Mouse (Mus musculus): ENCODE measurements around the gene Olfr782. TPM values are rescaled to one million over a fixed set of nuclear protein-coding genes. Genes with fewer than 3 reads are reported as not detected.
"Not testable (repeated sequence)": the region's sequence is repeated elsewhere in the genome, so short reads cannot be mapped to it uniquely, and the experiment has no call there.

Olfr782 gene
- not detected in 2 replicates for total RNA-seq (2014; fragmentation: Nextera tagmentation)
- 0.23 TPM in 1 of 2 replicates, not detected in the other for total RNA-seq (2017)
- polyA plus RNA-seq (2012), result not detected in 2 replicates

DNA sequence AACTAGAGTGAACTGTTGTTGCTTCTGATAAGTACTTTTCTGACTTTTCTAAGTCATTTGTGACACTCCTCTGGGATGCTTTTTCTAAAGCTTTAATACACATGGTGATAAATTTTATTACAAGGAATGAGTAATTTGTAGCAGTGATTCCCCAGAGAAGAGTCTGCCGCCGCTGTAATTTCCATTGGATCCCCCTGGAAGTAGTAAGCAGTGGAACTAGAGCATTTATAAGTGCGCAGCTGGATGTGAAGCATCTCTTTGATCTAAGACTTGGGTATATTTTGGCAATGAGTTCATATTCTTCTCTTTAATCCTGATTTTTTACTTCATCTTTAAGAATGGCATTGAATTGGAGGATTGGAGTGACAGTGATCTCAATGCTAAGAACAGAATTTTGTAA lies at the start of gene Olfr782:
Gene Olfr782, plus strand, starts transcription at position 301 of the 400 bp plus-strand sequence.
- H3K9me3 ChIP-seq (replicated peaks), result no peaks in the 10 kb centered on the region
- TF ChIP-seq GATA1 (IDR thresholded peaks at IDR 0.05; ENCODE audit: borderline replicate concordance, low read length) (no peak), TAL1 (conservative IDR thresholded peaks at IDR 0.05; ENCODE audit: low read depth, low read length) (no peak), CTCF (IDR thresholded peaks at IDR 0.05; ENCODE audit: low read depth, low read length) (no peak), POLR2AphosphoS5 (IDR thresholded peaks at IDR 0.05; ENCODE audit: insufficient replicate concordance, low read depth, low read length) (no peak), GATA2 (IDR thresholded peaks at IDR 0.05; ENCODE audit: borderline replicate concordance, low read depth, low read length) (no peak)

DNA sequence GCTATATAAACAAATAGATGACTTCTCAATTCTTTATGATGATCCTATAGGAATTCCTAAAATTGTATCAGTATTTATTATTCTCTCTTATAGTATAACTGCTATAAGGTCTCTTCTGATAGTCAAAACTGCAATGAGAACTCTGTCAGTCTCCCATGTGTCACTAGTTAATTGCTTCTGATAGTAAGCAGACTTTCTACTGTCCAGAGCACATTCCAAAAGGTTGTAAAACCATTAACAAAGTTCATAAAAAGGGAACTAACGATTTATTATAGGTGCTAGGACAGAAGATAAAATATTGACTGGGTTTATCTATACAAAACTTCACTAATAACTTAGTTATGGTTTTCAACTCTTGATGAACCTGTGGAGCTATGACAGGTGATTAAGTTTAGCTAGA lies 35.7 kb upstream of the Olfr782 start:
- H3K4me1 ChIP-seq (ENCODE audit: insufficient read depth, low read depth, low read length); DNase-seq (ENCODE audit: low spot score); H3K9me3 ChIP-seq (replicated peaks); H3K27me3 ChIP-seq (ENCODE audit: insufficient read depth, low read length); H3K4me3 ChIP-seq (ENCODE audit: low read depth, low read length); ATAC-seq (ENCODE audit: extremely low read depth, insufficient number of reproducible peaks, low FRiP score, poor library complexity, severe bottlenecking); H3K36me3 ChIP-seq (replicated peaks): not testable (repeated sequence)

More for the DNA sequence above, at the start of gene Olfr782:
- no peaks in the 10 kb centered on the region for H3K36me3 ChIP-seq (replicated peaks)
- ATAC-seq (ENCODE audit: extremely low read depth, insufficient number of reproducible peaks, low FRiP score, poor library complexity, severe bottlenecking), result no peak
- no peaks in the 10 kb centered on the region for H3K27me3 ChIP-seq (ENCODE audit: insufficient read depth, low read length)
- H3K4me1 ChIP-seq (ENCODE audit: insufficient read depth, low read depth, low read length), result no peaks in the 10 kb centered on the region
- H3K4me3 ChIP-seq (ENCODE audit: low read depth, low read length), result no peak within 1 kb of the TSS
- DNase-seq (ENCODE audit: low spot score), result no peak

- not testable (repeated sequence) for H3K27me3 ChIP-seq (ENCODE audit: insufficient read depth, low read length); DNase-seq (ENCODE audit: low spot score); H3K36me3 ChIP-seq (replicated peaks); ATAC-seq (ENCODE audit: extremely low read depth, insufficient number of reproducible peaks, low FRiP score, poor library complexity, severe bottlenecking); H3K9me3 ChIP-seq (replicated peaks); H3K4me3 ChIP-seq (ENCODE audit: low read depth, low read length); H3K4me1 ChIP-seq (ENCODE audit: insufficient read depth, low read depth, low read length)
Measured at GRCm38 (mm10) chr10:129313521-129313920, 35.1 kb upstream of the Olfr782 start.

GRCm38 (mm10) chr10:129317817-129318216 lies 30.8 kb upstream of the Olfr782 start, which contains the start of gene Olfr780:
Olfr780 (plus strand) TSS chr10:129318117.
- H3K4me3 ChIP-seq (ENCODE audit: low read depth, low read length), result no peak within 1 kb of the TSS
- no peak for ATAC-seq (ENCODE audit: extremely low read depth, insufficient number of reproducible peaks, low FRiP score, poor library complexity, severe bottlenecking)
- no peak for DNase-seq (ENCODE audit: low spot score)
- no peak for TF ChIP-seq POLR2AphosphoS5 (IDR thresholded peaks at IDR 0.05; ENCODE audit: insufficient replicate concordance, low read depth, low read length)
- no peak for TF ChIP-seq CTCF (IDR thresholded peaks at IDR 0.05; ENCODE audit: low read depth, low read length)
- TF ChIP-seq GATA2 (IDR thresholded peaks at IDR 0.05; ENCODE audit: borderline replicate concordance, low read depth, low read length), result no peak
- TF ChIP-seq GATA1 (IDR thresholded peaks at IDR 0.05; ENCODE audit: borderline replicate concordance, low read length), result no peak
- TF ChIP-seq TAL1 (conservative IDR thresholded peaks at IDR 0.05; ENCODE audit: low read depth, low read length), result no peak
- no peaks in the 10 kb centered on the region for H3K4me1 ChIP-seq (ENCODE audit: insufficient read depth, low read depth, low read length)
- no peaks in the 10 kb centered on the region for H3K9me3 ChIP-seq (replicated peaks)
- no peaks in the 10 kb centered on the region for H3K36me3 ChIP-seq (replicated peaks)
- H3K27me3 ChIP-seq (ENCODE audit: insufficient read depth, low read length), result no peaks in the 10 kb centered on the region

DNA sequence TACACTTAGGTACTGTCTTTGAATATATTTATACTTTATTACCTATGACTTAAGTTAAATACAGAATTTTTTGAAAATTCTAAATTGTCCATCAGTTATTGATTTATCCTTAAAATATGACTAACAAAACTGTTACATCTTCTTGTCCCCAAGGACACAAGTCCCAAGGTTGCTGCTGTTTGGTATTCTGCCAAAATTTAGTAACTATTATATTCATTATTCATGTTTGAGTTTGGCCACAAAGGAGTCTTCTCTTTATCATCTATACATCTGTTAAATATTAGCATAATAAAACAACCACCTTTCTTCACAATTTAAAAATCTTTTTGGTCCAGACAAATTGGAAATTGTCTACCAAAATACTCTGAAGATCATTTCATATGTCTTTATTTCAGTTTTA lies 20.1 kb upstream of the Olfr782 start, which contains the start of gene Olfr781:
Gene Olfr781, plus strand, starts transcription at position 301 of the 400 bp plus-strand sequence.
- DNase-seq (ENCODE audit: low spot score), result no peak
- no peak for TF ChIP-seq GATA1 (IDR thresholded peaks at IDR 0.05; ENCODE audit: borderline replicate concordance, low read length)
- TF ChIP-seq TAL1 (conservative IDR thresholded peaks at IDR 0.05; ENCODE audit: low read depth, low read length), result no peak
- no peak for TF ChIP-seq POLR2AphosphoS5 (IDR thresholded peaks at IDR 0.05; ENCODE audit: insufficient replicate concordance, low read depth, low read length)
- no peak for TF ChIP-seq GATA2 (IDR thresholded peaks at IDR 0.05; ENCODE audit: borderline replicate concordance, low read depth, low read length)
- TF ChIP-seq CTCF (IDR thresholded peaks at IDR 0.05; ENCODE audit: low read depth, low read length), result no peak

GRCm38 (mm10) chr10:129352475-129352874 lies 3.8 kb downstream of the Olfr782 start:
- H3K27me3 ChIP-seq (ENCODE audit: insufficient read depth, low read length); DNase-seq (ENCODE audit: low spot score): not testable (repeated sequence)

More for the DNA sequence above, 20.1 kb upstream of the Olfr782 start, which contains the start of gene Olfr781:
- H3K36me3 ChIP-seq (replicated peaks), result no peaks in the 10 kb centered on the region
- H3K9me3 ChIP-seq (replicated peaks), result no peaks in the 10 kb centered on the region
- no peaks in the 10 kb centered on the region for H3K4me1 ChIP-seq (ENCODE audit: insufficient read depth, low read depth, low read length)
- H3K4me3 ChIP-seq (ENCODE audit: low read depth, low read length), result no peak within 1 kb of the TSS
- no peaks in the 10 kb centered on the region for H3K27me3 ChIP-seq (ENCODE audit: insufficient read depth, low read length)
- ATAC-seq (ENCODE audit: extremely low read depth, insufficient number of reproducible peaks, low FRiP score, poor library complexity, severe bottlenecking), result no peak

DNA sequence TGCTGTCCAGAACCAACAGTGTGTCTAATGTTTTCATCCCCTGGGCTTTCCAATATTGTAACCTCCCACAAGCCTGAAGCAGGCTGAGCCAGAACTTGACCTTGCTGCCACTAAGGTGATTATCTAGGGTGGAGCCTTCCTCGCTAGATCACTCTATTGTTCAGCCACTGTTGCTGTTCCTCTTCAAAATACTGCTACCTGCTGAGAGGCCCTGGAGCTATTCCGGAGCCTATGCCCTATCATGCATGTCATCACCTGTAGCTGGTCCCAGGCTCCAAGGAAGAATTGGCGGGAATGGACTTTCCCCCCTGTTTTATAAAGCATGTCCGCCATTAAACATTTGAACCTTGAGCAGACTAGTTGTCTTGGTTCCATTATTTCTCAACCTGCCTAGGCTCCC lies 7.8 kb downstream of the Olfr782 start:
- H3K4me3 ChIP-seq (ENCODE audit: low read depth, low read length); H3K27me3 ChIP-seq (ENCODE audit: insufficient read depth, low read length); H3K9me3 ChIP-seq (replicated peaks); H3K4me1 ChIP-seq (ENCODE audit: insufficient read depth, low read depth, low read length); H3K36me3 ChIP-seq (replicated peaks); DNase-seq (ENCODE audit: low spot score); ATAC-seq (ENCODE audit: extremely low read depth, insufficient number of reproducible peaks, low FRiP score, poor library complexity, severe bottlenecking): not testable (repeated sequence)

More at GRCm38 (mm10) chr10:129352475-129352874, 3.8 kb downstream of the Olfr782 start:
- not testable (repeated sequence) for H3K9me3 ChIP-seq (replicated peaks); H3K36me3 ChIP-seq (replicated peaks); H3K4me3 ChIP-seq (ENCODE audit: low read depth, low read length); ATAC-seq (ENCODE audit: extremely low read depth, insufficient number of reproducible peaks, low FRiP score, poor library complexity, severe bottlenecking); H3K4me1 ChIP-seq (ENCODE audit: insufficient read depth, low read depth, low read length)

All from G1E (cell line).